Mouse (Mus musculus): ENCODE data around the gene Pnpo. TPM values are rescaled to one million over a fixed set of nuclear protein-coding genes. Genes with fewer than 3 reads are reported as not detected.

Pnpo gene
- total RNA-seq, 2 experiments from 2014 or later: 57.0 to 92.1 TPM

DNA sequence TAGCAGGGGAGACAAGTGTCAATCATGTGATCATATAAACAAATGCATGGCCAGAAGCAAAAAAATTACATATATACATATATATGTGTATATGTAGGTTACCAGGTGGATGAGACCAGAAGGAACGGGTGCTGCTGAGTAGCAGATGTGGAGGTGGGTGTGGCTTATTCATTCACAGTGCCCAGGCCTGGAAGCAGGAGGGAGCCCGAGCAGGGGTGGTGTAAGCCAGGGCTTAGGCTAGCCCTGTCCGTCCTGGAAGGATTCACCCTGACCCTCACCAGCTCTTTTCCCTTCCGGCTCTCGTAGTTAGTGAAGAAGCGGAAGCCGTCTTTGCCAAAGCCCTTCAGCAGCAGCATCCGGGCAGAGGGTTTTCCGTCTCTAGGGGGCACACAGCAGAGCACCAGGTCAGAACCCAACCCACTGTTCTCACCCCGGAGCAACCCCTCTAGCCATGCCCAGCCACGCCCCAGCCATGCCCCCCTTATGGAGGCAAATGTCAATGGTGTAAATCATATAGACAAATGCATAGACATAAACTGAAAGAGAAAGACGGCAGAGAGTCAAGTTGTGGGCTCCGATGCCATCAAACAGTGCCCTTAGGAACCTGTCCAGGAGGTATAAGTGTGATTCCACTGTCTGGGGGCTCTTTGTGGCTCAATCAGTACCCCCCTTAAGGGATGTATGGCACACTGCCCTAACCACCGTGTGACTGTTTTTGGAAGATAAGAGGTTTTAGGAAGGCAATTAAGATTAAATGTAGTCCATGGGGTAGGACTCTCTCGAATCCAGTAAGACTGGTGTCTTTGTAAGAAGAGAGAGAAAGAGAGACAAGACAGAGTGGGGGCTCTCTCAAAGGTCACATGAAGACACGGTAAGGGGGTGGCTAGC is 3.0 kb downstream of the Pnpo start:
- peak; percentile 37 for ATAC-seq (replicated peaks; ENCODE audit: low FRiP score, poor library complexity, severe bottlenecking)

DNA sequence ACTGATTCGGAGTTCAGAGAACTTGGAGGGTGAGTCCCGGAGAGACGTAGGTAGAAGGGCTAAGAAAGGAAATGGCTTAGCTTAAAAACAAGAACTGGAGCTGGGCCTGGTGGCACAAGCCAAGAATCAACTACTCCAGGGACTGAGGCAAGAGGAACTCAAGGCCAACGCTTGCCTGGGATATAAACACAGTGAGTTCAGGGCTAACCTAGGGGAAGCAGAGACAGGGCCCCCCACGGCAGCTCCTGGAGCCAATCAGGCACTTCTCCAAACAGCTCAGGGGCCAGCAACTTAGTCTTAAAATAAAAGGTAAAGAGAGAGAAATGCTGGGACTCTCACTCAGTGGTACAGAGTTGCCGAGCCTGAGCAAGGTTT is 5.4 kb downstream of the Pnpo start:
- no peak for ATAC-seq (replicated peaks; ENCODE audit: low FRiP score, poor library complexity, severe bottlenecking)

- ATAC-seq (replicated peaks; ENCODE audit: low FRiP score, poor library complexity, severe bottlenecking): peak; percentile 64
Measured at GRCm38 (mm10) chr11:96937549-96938425, 6.0 kb downstream of the Pnpo start.

- ATAC-seq (replicated peaks; ENCODE audit: low FRiP score, poor library complexity, severe bottlenecking): no peak
Measured at GRCm38 (mm10) chr11:96935872-96936650, 7.7 kb downstream of the Pnpo start.

- peak; percentile 82 for ATAC-seq (replicated peaks; ENCODE audit: low FRiP score, poor library complexity, severe bottlenecking)
Measured at GRCm38 (mm10) chr11:96934921-96935356, 8.8 kb downstream of the Pnpo start.

DNA sequence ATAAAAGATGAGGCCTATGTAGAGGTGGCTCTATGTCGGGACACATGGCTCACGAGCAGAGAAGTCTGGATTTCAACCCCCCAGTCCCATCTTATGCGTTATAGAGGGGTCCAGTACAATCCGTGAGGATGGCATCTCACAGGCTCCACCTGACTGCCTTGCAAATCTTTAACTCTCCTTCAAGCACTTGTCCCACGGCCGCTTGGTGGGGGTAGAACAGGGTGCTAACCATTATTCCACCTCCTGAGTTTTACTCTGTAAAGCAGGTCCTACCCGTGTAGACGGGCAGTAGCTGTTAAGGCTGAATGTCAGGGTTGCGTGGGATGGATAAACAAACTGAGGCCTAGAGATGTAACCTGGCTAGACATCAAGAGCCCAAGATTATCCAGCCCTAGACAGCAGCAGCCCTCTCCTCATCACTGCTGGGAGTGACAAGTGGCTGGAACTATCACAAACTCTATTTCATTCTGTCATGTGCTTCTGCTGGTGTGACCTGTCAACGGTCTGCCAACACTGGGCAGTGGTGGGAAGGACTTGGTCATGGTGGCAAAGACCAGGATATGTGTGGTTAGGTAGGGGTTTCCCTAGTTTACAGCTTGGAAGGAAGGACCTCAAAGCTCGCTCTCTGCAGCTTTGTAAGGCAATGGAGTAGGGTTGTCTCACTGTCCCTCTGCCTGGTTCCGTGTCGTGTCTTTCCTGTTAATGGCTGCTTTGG is 10.1 kb downstream of the Pnpo start:
- ATAC-seq (replicated peaks; ENCODE audit: low FRiP score, poor library complexity, severe bottlenecking): no peak

GRCm38 (mm10) chr11:96931327-96932062 is 12.3 kb downstream of the Pnpo start:
- no peak for ATAC-seq (replicated peaks; ENCODE audit: low FRiP score, poor library complexity, severe bottlenecking)

GRCm38 (mm10) chr11:96929766-96930331 is 13.9 kb downstream of the Pnpo start:
- ATAC-seq (replicated peaks; ENCODE audit: low FRiP score, poor library complexity, severe bottlenecking): no peak

- no peak for ATAC-seq (replicated peaks; ENCODE audit: low FRiP score, poor library complexity, severe bottlenecking)
Measured at GRCm38 (mm10) chr11:96929096-96929765, 14.6 kb downstream of the Pnpo start.

GRCm38 (mm10) chr11:96928691-96929090 is 15.1 kb downstream of the Pnpo start:
- ATAC-seq (replicated peaks; ENCODE audit: low FRiP score, poor library complexity, severe bottlenecking): no peak

DNA sequence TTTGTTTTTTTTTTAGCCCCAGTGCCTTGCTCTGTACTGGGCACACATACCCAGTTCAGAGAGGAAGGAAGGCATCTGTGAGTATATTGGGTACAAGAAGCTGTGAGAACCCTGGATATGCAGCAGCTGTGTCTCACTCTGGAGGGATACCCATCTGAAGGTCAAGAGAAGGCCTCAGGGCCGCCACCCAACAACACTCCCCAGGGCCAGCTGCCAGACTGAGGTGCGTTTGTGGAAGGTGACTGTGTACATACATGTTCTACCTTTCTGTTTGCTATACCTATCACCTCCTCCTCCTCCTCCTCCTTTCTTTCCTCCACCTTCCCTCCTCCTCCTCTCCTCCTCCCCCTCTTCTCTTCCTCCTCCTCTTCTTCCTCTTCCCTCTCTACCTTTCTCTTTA is 15.7 kb downstream of the Pnpo start, which contains the start of gene Prr15l:
Gene Prr15l (plus strand): TSS at position 17 of the 400 bp plus-strand sequence.
- no peak for ATAC-seq (replicated peaks; ENCODE audit: low FRiP score, poor library complexity, severe bottlenecking)

- ATAC-seq (replicated peaks; ENCODE audit: low FRiP score, poor library complexity, severe bottlenecking): peak; percentile 67
Measured at GRCm38 (mm10) chr11:96926587-96926986, 17.2 kb downstream of the Pnpo start.

GRCm38 (mm10) chr11:96925469-96926148 is 18.2 kb downstream of the Pnpo start:
- peak; percentile 78 for ATAC-seq (replicated peaks; ENCODE audit: low FRiP score, poor library complexity, severe bottlenecking)

DNA sequence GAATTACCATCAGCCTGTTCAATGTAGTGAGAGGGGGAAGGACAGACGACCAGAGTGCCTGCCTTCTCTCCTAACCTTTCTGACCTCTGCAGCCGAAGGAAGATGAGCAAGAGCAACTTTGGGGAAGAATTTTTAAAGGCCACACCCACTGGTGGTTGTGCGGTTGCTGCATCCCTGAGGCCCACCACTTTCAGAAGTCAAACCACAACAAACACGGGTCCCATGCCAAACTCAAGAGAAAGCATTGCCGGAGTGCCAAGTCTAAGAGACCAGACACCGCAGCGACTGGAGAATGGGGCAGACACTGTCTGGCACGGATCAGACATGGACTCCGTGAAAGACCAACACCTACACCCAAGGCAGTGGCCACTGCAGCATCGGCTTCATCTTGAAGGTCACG is 18.9 kb downstream of the Pnpo start:
- peak; percentile 16; the same call in 1 of the 2 replicates for ATAC-seq (replicated peaks; ENCODE audit: low FRiP score, poor library complexity, severe bottlenecking)

GRCm38 (mm10) chr11:96919003-96919402 is 24.8 kb downstream of the Pnpo start:
- ATAC-seq (replicated peaks; ENCODE audit: low FRiP score, poor library complexity, severe bottlenecking): no peak

DNA sequence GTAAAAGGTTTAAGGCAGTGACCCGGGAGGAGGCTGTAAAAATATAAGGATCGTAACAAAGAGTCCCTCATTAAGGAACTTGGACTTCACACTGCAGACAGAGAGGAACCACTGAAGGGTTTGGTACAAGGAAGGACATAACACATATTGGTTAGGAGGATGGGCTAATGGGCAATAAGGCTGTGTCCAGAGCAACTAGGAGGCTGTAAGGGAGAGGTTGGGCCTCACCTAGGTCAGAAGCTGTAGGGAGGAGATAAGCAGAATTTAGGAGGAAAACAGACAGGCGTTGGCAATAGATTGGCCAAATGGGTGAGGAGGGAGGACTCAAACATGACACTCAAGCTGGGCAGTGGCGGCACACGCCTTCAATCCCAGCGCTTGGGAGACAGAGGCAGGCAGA is 26.4 kb downstream of the Pnpo start:
- peak; percentile 78 for ATAC-seq (replicated peaks; ENCODE audit: low FRiP score, poor library complexity, severe bottlenecking)

GRCm38 (mm10) chr11:96916885-96917396 is 26.8 kb downstream of the Pnpo start:
- ATAC-seq (replicated peaks; ENCODE audit: low FRiP score, poor library complexity, severe bottlenecking): peak; percentile 9
